ENCODE assay signal across 13 mouse cellular contexts in the genomic region with DNA sequence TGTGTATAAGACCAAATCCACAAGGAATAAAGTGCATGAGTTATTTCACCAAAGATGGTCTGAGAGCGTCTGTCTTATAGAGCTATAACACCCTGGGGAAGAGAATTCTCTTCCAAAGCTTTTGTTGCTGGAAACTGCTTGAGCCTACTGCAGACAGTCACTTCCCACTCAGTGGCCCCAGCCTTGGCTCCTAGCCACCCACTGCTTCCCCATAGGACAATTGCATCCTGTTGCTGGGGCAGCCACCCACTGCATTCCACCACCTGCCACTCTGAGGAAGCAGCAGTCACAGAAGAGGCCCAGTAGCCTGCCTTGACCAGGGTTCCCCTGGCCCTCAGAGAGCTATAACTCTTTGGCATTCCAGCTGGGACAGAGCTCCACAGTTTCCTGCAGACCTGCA.
DNase-seq lines count a peak whose midpoint lies in the region; ATAC-seq lines count a peak whose summit lies in the region.
"Had no signal": no experiment of that assay in that cellular context is flagged by ENCODE, and none has a peak within 500 bp of the region (broad histone marks: within the 10 kb centered on the region; RNA-seq: fewer than 3 reads in every experiment).

No protein-coding gene starts in this region.

- H3K36me3 ChIP-seq in heart, embryonic 11.5 days (ENCODE audit: control insufficient read depth, insufficient read depth, low read length) = no peaks in the 10 kb centered on the region
- H3K36me3 ChIP-seq: heart, embryonic 13.5 days had no signal

- no peak overlapping the region for H3K4me2 ChIP-seq in heart, embryonic 11.5 days
- H3K4me2 ChIP-seq: heart, embryonic 13.5 days had no signal

- no peak overlapping the region for H3K9ac ChIP-seq in heart, embryonic 11.5 days (ENCODE audit: low read depth, low read length)
- H3K9ac ChIP-seq: heart, embryonic 13.5 days had no signal

- H3K27ac ChIP-seq in heart, embryonic 11.5 days (ENCODE audit: low read depth, low read length) = no peak overlapping the region
- H3K27ac ChIP-seq: gastrocnemius, adult 2 months; heart, embryonic 13.5 days; hindbrain, postnatal 0 days had no signal

- H3K27me3 ChIP-seq in heart, embryonic 11.5 days (ENCODE audit: control insufficient read depth, insufficient read depth, low read length) = no peaks in the 10 kb centered on the region
- H3K27me3 ChIP-seq: heart, embryonic 13.5 days had no signal

- no peaks in the 10 kb centered on the region for H3K4me1 ChIP-seq in heart, embryonic 11.5 days (ENCODE audit: control insufficient read depth, insufficient read depth, low read length)
- H3K4me1 ChIP-seq: heart, embryonic 13.5 days had no signal

- H3K4me3 ChIP-seq in heart, embryonic 11.5 days (ENCODE audit: low read depth, low read length) = no peak overlapping the region
- H3K4me3 ChIP-seq: gastrocnemius, adult 2 months; heart, embryonic 13.5 days; myocyte had no signal

- no peak for ATAC-seq in heart, embryonic 11.5 days (replicated peaks; ENCODE audit: insufficient number of reproducible peaks, low FRiP score, low TSS enrichment)
- no peak for ATAC-seq in inflammation-experienced regulatory T-cells, adult 6 months
- ATAC-seq: hindbrain, postnatal 0 days had no signal

- peak; percentile 12 for DNase-seq in heart, postnatal 4 days
- DNase-seq in Muller cell, postnatal 12 days (ENCODE audit: inconsistent ontology term) = peak; percentile 92
- DNase-seq in frontal cortex, postnatal 14 days (ENCODE audit: low spot score in 2 of 2) = peak; percentile 18 to 25
- DNase-seq in left cerebral cortex, postnatal 10 days (ENCODE audit: extremely low spot score in 1 of 2, low spot score in 2 of 2) = peak; percentile 13 to 67
- DNase-seq in spleen, postnatal 4 days (ENCODE audit: low spot score in 2 of 2) = no peak
- no peak for DNase-seq in urinary bladder, postnatal 14 days (ENCODE audit: low spot score)
- DNase-seq: gastrocnemius, adult 2 months; thymus, postnatal 25 days had no signal

- WGBS in heart, embryonic 11.5 days (ENCODE audit: insufficient replicate concordance) = 74% methylated on average over 1 of the region's 1 CpGs

- intact Hi-C loops in left cerebral cortex, postnatal 10 days (cut with DNase I) = no loop called here

- H3K9me3 ChIP-seq in heart, embryonic 11.5 days (replicated peaks; ENCODE audit: control insufficient read depth, low read length) = no peaks in the 10 kb centered on the region
- H3K9me3 ChIP-seq: heart, embryonic 13.5 days had no signal

Comparison
In these comparisons a context has a peak if more than half of its experiments do, and no peak if none do; other contexts are left out.
1. DNase-seq: peak in heart, postnatal 4 days (single experiment), Muller cell, postnatal 12 days (single experiment), frontal cortex, postnatal 14 days (2 of 2) and left cerebral cortex, postnatal 10 days (2 of 2); none in spleen, postnatal 4 days (0 of 2) and urinary bladder, postnatal 14 days (single experiment).